Mouse (Mus musculus): ENCODE data around the gene Zfp750.
A peak's percentile ranks its signal among the peaks of the same experiment; 100 is the strongest.

Zfp750 gene

GRCm38 (mm10) chr11:121519131-121519530 lies at the start of gene Zfp750:
Gene Zfp750, minus strand, starts transcription at chr11:121519333.
- DNase-seq (ENCODE audit: low spot score in 2 of 2) = no peak

DNA sequence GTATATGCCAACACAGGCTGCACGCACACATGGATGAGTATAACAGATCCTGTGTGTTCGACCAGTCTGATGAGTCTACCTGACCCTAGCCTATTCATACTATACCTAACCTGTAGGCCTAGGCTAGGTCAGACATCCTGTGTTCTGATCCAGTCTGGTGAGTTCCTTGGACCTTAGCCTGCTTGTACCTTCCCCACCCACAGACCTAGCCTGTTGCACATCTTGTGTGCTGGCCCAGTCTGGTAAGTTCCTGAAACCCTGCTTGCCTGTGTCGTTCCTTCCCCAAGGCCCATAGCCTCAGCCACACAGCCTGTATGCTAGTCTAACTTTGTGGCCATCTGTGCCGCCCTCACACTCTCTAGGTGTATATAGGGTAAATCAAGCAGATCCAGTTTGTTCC lies 45.1 kb upstream of the Zfp750 start:
- no peak for DNase-seq (ENCODE audit: low spot score in 2 of 2)

DNA sequence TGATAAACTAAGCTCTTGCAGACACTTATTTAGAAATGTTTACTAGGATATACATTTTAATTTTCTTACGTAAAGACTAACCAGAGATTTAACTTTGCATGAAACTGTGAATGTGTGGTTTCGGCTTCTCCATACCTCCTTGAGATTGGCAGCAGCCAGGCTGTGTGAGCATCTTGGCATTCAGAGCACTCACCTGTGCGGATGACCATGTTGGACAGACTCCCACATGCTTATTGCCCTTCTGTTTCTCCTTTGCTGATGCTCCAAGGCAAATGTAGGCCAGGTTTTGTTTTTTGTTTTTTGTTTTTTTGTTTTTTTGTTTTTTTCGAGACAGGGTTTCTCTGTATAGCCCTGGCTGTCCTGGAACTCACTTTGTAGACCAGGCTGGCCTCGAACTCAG lies 44.2 kb upstream of the Zfp750 start:
- no peak for DNase-seq (ENCODE audit: low spot score in 2 of 2)

DNA sequence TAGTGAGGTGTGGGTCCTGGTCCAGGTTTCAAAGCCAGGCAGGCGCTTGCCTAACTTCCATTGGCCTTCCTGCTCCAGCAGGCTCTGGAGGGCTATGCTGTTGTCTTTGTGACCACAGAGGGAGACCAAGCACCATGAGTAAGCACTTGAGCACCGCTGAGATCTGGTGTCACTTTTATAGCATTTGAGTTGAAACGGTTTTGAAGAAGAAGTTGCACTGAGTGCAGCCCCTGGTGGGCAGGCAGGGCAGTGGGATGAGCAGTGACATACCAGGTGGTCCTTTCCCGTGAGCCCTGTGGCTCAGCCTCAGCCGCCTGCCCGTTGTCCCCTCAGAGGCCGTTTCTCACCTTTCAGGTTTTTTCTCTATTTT lies 41.1 kb upstream of the Zfp750 start:
- no peak for DNase-seq (ENCODE audit: low spot score in 2 of 2)

DNA sequence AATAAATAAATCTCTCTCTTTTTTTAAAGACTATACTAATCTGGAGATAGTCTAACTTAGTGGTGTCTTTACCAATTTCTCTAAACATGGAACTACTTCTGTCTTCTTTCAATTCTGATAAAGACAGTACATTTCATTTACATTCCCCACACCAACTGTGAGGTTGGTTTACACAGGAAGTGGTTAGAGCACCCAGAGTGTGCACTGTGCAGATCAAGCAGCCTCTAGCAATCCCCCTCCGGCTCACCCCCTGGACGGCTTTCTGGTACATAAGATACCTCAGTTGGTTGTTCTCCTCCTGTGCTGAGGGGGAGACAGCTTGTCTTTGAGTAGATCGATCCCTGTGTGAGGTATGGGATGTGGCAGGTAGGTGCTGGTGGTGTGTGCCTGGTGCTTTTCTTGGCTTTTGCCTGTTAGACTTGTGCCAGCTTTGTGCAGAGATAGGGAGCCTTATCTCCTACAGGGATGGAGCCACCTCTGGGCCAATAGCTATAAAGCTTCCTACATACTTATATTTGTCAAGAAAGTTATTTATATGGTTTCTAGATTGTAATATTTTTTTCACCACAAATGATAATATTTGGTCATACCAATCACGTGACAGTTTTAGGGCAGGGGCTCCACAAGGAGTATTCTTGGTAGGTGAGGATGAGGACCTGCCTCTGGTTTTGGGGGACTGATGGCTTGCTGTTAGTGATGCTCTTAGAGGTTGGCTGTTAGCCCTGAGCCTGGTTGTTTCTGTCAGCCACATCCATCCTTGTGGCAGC lies 40.6 kb upstream of the Zfp750 start:
- no peak for DNase-seq (ENCODE audit: low spot score in 2 of 2)

GRCm38 (mm10) chr11:121558522-121558921 lies 39.4 kb upstream of the Zfp750 start:
- DNase-seq (ENCODE audit: low spot score in 2 of 2) = no peak

DNA sequence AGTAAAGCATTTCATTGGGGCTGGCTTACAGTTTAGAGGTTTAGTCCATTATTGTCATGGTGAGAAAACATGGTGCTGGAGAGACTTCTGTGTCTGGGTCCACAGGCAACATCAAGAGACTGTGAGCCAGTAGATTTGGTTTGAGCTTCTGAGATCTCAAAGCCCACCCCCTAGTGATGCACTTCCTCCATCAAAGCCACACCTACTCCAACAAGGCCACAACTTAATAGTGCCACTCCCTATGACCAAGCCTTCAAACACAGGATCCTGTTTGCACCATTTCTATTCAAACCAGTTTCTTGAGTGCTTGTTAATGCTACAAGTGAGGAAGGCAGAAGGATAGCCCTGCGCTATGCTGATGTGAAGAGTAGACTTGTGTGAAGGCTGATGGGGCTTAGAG lies 38.8 kb upstream of the Zfp750 start:
- DNase-seq (ENCODE audit: low spot score in 2 of 2) = no peak

GRCm38 (mm10) chr11:121556727-121557126 lies 37.6 kb upstream of the Zfp750 start:
- DNase-seq (ENCODE audit: low spot score in 2 of 2) = no peak

- DNase-seq (ENCODE audit: low spot score in 2 of 2) = no peak
Observed at GRCm38 (mm10) chr11:121553458-121553857, 34.3 kb upstream of the Zfp750 start.

GRCm38 (mm10) chr11:121552846-121553457 lies 33.8 kb upstream of the Zfp750 start:
- DNase-seq (ENCODE audit: low spot score in 2 of 2) = no peak

DNA sequence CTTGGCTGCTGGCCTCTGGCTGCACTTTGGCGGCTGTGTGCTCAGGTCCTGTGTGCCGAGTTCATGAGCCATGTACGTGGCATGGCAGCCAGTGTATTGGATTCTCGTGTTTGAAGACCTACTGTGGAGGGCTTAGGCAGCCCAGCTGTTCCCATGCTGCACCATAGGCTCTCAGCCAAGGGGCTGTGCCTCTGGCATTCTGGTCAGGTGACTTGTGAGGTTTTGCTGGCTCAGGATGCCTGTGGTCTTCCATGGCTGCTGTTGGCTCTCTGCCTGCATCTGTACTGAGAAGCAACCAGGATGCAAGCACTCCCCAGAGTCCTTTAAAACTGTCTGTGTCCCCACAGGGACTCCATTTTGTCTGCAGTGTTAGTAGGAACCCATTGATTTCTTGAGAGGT lies 33.0 kb upstream of the Zfp750 start:
- DNase-seq (ENCODE audit: low spot score in 2 of 2) = no peak

GRCm38 (mm10) chr11:121551206-121551799 lies 32.2 kb upstream of the Zfp750 start:
- no peak for DNase-seq (ENCODE audit: low spot score in 2 of 2)

- DNase-seq (ENCODE audit: low spot score in 2 of 2) = no peak
Observed at GRCm38 (mm10) chr11:121549843-121550647, 30.9 kb upstream of the Zfp750 start.

DNA sequence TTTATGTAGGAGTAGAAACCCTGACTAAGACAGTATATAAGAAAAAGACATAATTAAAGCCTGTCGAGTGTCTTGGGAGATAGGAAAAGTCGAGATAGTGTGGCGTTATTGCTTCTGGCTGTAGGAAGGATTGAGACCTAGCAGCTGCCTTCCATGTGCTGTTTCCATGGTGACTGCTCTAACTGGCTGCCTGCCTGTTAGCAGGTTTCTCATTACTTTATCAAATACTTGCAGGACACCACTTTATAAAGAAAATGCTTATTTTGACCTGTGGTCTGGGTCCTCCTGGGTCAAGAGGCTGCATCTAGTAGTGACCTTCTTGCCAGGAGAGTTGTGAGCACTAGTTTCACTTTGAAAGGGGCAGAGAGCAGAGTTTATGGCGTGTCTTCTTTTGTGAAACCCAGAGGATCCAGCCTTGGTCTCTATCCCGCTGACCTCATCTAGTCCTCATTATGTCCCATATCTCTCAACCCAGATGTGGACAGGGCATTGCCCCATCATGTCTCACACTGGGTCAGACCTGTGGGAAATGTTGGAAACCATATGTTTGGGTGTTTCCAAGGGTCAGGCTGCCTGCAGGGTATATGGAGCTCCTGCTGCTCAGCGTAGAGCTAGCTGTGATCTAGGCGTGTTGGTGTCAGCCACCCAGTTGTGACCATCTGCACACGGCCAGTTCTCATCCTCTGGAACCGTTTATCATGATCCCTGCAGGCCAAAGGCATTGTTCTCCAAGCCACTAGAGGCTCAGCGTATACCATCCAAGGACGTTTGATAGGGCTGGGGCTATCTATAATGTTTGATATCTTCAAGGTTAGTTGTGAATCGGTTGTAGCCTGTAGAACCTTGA lies 30.1 kb upstream of the Zfp750 start:
- DNase-seq (ENCODE audit: low spot score in 2 of 2) = peak in 1 of 2 experiments; percentile 42

- no peak for DNase-seq (ENCODE audit: low spot score in 2 of 2)
Observed at GRCm38 (mm10) chr11:121547925-121548324, 28.8 kb upstream of the Zfp750 start.

- DNase-seq (ENCODE audit: low spot score in 2 of 2) = no peak
Observed at GRCm38 (mm10) chr11:121547234-121547633, 28.1 kb upstream of the Zfp750 start.

DNA sequence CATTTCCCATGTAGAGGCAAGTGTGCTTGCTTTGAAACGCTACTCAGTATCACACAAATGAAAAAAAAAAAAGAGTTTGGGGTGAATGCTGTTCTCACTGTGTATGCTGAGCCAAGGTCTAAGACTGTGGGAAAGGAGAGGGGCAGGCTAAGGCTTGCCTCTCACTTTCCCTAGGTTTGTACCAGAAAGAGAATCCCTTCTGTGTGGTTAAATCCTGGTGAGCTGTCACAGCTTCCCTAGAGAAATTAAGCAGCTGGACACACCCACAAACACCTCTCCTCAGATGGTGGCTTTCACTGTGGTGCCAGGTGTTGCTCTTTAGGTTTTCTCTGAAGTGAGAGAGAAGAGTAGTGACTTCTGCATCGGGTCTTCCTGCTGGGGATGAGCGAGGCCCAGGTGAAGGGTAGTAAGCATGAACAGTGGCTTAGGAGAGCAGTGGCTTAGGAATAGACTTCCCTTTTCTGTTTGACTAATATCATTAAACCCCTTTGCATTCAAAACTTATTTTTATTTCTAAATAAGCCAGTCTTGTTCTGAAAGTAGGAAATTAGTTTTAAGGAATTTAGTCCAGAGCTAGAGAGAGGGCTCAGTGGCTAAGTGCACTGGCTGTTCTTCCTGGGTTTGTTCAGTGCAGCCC lies 26.4 kb upstream of the Zfp750 start:
- DNase-seq (ENCODE audit: low spot score in 2 of 2) = no peak

DNA sequence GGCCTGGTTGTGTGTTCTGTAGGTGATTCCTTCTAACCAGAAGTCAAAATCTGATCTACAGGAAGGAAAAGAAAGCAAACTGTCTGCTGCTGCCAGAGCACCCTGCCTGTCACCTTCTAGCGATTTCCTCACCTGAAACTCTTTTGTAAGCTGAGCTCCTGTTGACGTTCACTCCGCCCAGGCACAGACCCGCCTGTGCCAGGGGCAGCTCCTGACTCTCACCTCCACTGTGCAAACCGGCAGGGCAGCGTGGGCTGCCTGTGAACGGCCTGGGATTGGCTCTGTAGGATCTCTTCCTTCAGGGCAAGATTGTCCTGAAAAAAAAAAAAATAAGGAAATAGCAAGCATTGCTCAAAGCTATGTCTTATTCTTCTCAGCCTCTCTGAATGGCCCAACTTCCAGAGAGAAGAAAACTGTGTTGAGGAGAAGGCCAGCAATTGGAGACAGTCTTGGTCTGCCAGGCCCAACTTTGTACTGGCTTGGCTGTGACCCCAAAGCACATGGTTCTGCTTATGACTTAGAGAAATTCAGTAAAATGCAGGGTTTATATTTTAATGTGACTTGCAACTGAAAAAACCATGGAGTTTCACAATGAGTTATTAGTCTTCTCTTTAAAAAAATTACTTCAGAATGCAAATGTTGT lies 25.7 kb upstream of the Zfp750 start:
- DNase-seq (ENCODE audit: low spot score in 2 of 2) = no peak

DNA sequence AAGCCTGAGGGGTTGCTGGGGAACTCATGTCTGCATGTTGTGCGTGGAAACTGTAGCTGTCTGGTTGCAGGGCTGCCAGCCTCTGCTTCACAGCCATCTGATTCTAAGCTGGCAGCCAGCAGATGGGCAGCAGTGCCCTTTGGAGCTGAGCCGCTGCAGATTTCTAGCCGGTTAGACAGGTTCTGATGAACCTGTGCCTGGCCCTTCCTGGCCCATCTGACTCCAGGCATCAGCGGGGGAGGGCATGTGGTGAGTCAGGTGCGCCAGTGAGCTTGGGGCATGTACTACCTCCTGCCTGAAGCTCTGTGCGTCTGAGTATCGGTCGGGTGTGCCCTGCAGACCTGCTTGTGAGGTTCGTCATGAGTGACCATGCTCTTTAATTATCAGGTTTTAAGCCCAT lies 24.8 kb upstream of the Zfp750 start:
- DNase-seq (ENCODE audit: low spot score in 2 of 2) = no peak

- DNase-seq (ENCODE audit: low spot score in 2 of 2) = no peak
Observed at GRCm38 (mm10) chr11:121543287-121543856, 24.2 kb upstream of the Zfp750 start.

Measured in right cerebral cortex, postnatal 36 days (tissue).